Mouse (Mus musculus) cerebellum, adult 11-12 months (tissue): ENCODE results near the gene Gm17268.

ENCODE experiments used
- DNase-seq: peaks from one replicate; pipeline ENCODE4 v3.0.0; 2022

The Gm17268 gene

GRCm38 (mm10) chr11:82030171-82030570, 8.2 kb downstream of the Gm17268 start:
- DNase-seq = no peak

GRCm38 (mm10) chr11:82023769-82024168, 14.6 kb downstream of the Gm17268 start:
- DNase-seq = no peak

- DNase-seq = no peak
These were observed 15.8 kb downstream of the Gm17268 start for GRCm38 (mm10) chr11:82022504-82023056.

GRCm38 (mm10) chr11:82021406-82021805, 17.0 kb downstream of the Gm17268 start:
- no peak for DNase-seq

- no peak for DNase-seq
These were observed 18.6 kb downstream of the Gm17268 start for GRCm38 (mm10) chr11:82019793-82020192.

GRCm38 (mm10) chr11:82019389-82019788, 19.0 kb downstream of the Gm17268 start:
- no peak for DNase-seq

- no peak for DNase-seq
These were observed 22.1 kb downstream of the Gm17268 start for GRCm38 (mm10) chr11:82016181-82016780.

- DNase-seq = no peak
These were observed 23.3 kb downstream of the Gm17268 start for GRCm38 (mm10) chr11:82015066-82015465.

- DNase-seq = no peak
These were observed 24.6 kb downstream of the Gm17268 start for GRCm38 (mm10) chr11:82013756-82014155.

- DNase-seq = no peak
These were observed 26.8 kb downstream of the Gm17268 start for GRCm38 (mm10) chr11:82011411-82012193.

- DNase-seq = no peak
These were observed 28.2 kb downstream of the Gm17268 start for GRCm38 (mm10) chr11:82010115-82010514.

GRCm38 (mm10) chr11:82006796-82007423, 31.5 kb downstream of the Gm17268 start:
- DNase-seq = no peak

- no peak for DNase-seq
These were observed 33.6 kb downstream of the Gm17268 start for GRCm38 (mm10) chr11:82004810-82005209.

GRCm38 (mm10) chr11:82000581-82000980, 37.8 kb downstream of the Gm17268 start:
- no peak for DNase-seq

GRCm38 (mm10) chr11:81999469-81999868, 38.9 kb downstream of the Gm17268 start:
- no peak for DNase-seq

GRCm38 (mm10) chr11:81998646-81999045, 39.7 kb downstream of the Gm17268 start:
- DNase-seq = no peak

GRCm38 (mm10) chr11:81997085-81997484, 41.3 kb downstream of the Gm17268 start:
- no peak for DNase-seq

GRCm38 (mm10) chr11:81996172-81996841, 42.1 kb downstream of the Gm17268 start:
- DNase-seq = peak; percentile 33

- peak; percentile 6 for DNase-seq
These were observed 55.2 kb downstream of the Gm17268 start for GRCm38 (mm10) chr11:81983146-81983545.

GRCm38 (mm10) chr11:81982191-81982590, 56.2 kb downstream of the Gm17268 start:
- no peak for DNase-seq
